Comparison of ENCODE assay signal across 9 mouse cellular contexts in the genomic region with DNA sequence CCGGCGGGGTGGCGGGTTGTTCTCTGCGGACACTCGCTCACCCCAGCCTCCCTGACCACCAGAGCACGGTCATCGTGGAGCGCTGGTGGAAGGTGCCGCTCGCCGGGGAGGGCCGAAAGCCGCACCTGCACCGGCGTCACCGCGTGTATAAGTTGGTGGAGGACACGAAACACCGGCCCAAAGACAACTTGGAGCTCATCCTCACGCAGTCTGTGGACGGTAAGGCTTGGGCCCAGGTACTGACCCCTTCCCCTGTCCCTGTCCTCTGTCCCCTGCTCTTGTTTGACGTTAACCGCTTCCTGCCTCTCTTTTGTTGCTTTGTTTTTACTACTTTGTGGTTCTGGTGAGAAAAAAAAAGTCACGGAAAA. TPM values are rescaled to one million over a fixed set of nuclear protein-coding genes. Genes with fewer than 3 reads are reported as not detected.
DNase-seq lines count a peak whose midpoint lies in the region; ATAC-seq and TF ChIP-seq lines count a peak whose summit lies in the region.
"Had no signal": no experiment of that assay in that cellular context is flagged by ENCODE, and none has a peak within 500 bp of the region (broad histone marks: within the 10 kb centered on the region; RNA-seq: fewer than 3 reads in every experiment).

A gene (minus strand): TSS at position 319 of the 368 bp plus-strand sequence.

- peak within 1 kb of the TSS; percentile 69 for H3K4me2 ChIP-seq in heart, postnatal 0 days (ENCODE audit: low read depth, low read length)

- no peak for TF ChIP-seq CTCF in heart, postnatal 0 days (IDR thresholded peaks at IDR 0.05; ENCODE audit: low read depth)
- no peak for TF ChIP-seq CTCF in MEL (IDR thresholded peaks at IDR 0.05 in 2 of 3, conservative IDR thresholded peaks at IDR 0.05 in 1 of 3; ENCODE audit: control insufficient read depth in 1 of 3, insufficient read depth in 1 of 3, low read depth in 2 of 3, low read length in 3 of 3, poor library complexity in 1 of 3, severe bottlenecking in 1 of 3)

- no peak for TF ChIP-seq EP300 in heart, postnatal 0 days (IDR thresholded peaks at IDR 0.05; ENCODE audit: low read depth)
- TF ChIP-seq EP300 in MEL (IDR thresholded peaks at IDR 0.05; ENCODE audit: low read depth in 1 of 2, low read length in 2 of 2) = no peak

- H3K79me2 ChIP-seq in MEL (ENCODE audit: control insufficient read depth, insufficient read depth, low read length, poor library complexity) = peaks cover 13% of the 10 kb centered on the region

- ATAC-seq in heart, postnatal 0 days (ENCODE audit: insufficient read depth, low read depth) = peak; percentile 36; the same call in 1 of the 2 replicates
- ATAC-seq in megakaryocyte progenitor cell, adult 5-6 weeks (replicated peaks; ENCODE audit: poor library complexity) = peak; percentile 17

- no peak for DNase-seq in heart, postnatal 0 days (ENCODE audit: low spot score)
- DNase-seq in heart, postnatal 36 days = no peak
- DNase-seq in MEL (ENCODE audit: low read depth, low spot score) = no peak
- no peak for DNase-seq in gonadal fat pad, adult 2 months (ENCODE audit: low read depth)
- no peak for DNase-seq in cerebellum, adult 9-10 months
- no peak for DNase-seq in embryo, embryonic 10.5 days (ENCODE audit: low spot score)
- DNase-seq in cerebellum, adult 9-11 months = no peak

- intact Hi-C loops in heart, postnatal 36 days (cut with DNase I) = loop anchor here (5.0 kb wide), 1 partner anchor 76 kb away; no protein-coding TSS in a partner anchor

- H3K9me3 ChIP-seq in heart, postnatal 0 days (replicated peaks; ENCODE audit: control insufficient read depth, low read length) = no peaks in the 10 kb centered on the region
- no peaks in the 10 kb centered on the region for H3K9me3 ChIP-seq in MEL (replicated peaks; ENCODE audit: insufficient read depth, low read length)

- TF ChIP-seq RAD21 in MEL (IDR thresholded peaks at IDR 0.05; ENCODE audit: low read depth, low read length) = no peak

- H3K27me3 ChIP-seq in heart, postnatal 0 days (ENCODE audit: control insufficient read depth, insufficient read depth, low read length) = no peaks in the 10 kb centered on the region
- H3K27me3 ChIP-seq in MEL (ENCODE audit: control insufficient read depth in 1 of 2, insufficient read depth in 2 of 2, low read length in 2 of 2) = peaks cover 1 to 5% of the 10 kb centered on the region in 2 experiments; a peak in 2 of 4 replicates

- H3K9ac ChIP-seq in heart, postnatal 0 days (replicated peaks; ENCODE audit: low read depth, low read length) = peak within 1 kb of the TSS; percentile 91
- peak within 1 kb of the TSS; percentile 84 for H3K9ac ChIP-seq in MEL (ENCODE audit: control insufficient read depth, low read depth, low read length, poor library complexity, severe bottlenecking)

- peak within 1 kb of the TSS; percentile 64 for H3K27ac ChIP-seq in heart, postnatal 0 days (ENCODE audit: low read depth)
- H3K27ac ChIP-seq in MEL (ENCODE audit: control insufficient read depth, low read depth, low read length) = peak within 1 kb of the TSS; percentile 46

- H3K4me1 ChIP-seq in heart, postnatal 0 days (ENCODE audit: control insufficient read depth, insufficient read depth) = no peaks in the 10 kb centered on the region
- H3K4me1 ChIP-seq in MEL (ENCODE audit: control insufficient read depth in 1 of 2, insufficient read depth in 2 of 2, low read length in 2 of 2) = peaks cover 0 to 8% of the 10 kb centered on the region in 2 experiments; a peak in 2 of 4 replicates

- no peak for TF ChIP-seq POLR2A in MEL (IDR thresholded peaks at IDR 0.05; ENCODE audit: control insufficient read depth in 1 of 2, insufficient read depth in 1 of 2, low read depth in 1 of 2, low read length in 2 of 2, poor library complexity in 1 of 2)

- H3K4me3 ChIP-seq in heart, postnatal 0 days (ENCODE audit: low read depth, low read length) = peak within 1 kb of the TSS; percentile 84
- peak within 1 kb of the TSS; percentile 76 to 93 for H3K4me3 ChIP-seq in MEL (ENCODE audit: control insufficient read depth in 1 of 2, insufficient read depth in 1 of 2, low read depth in 2 of 2, low read length in 2 of 2)

- H3K36me3 ChIP-seq in heart, postnatal 0 days (replicated peaks; ENCODE audit: control insufficient read depth, insufficient read depth, low read length) = peaks cover 40% of the 10 kb centered on the region
- peaks cover 11 to 18% of the 10 kb centered on the region in 2 experiments for H3K36me3 ChIP-seq in MEL (ENCODE audit: control insufficient read depth in 1 of 2, insufficient read depth in 2 of 2, low read length in 2 of 2)

- WGBS in heart, postnatal 0 days = 0% methylated on average over 24 of the region's 24 CpGs

TF ChIP-seq in MEL, 35 proteins besides CTCF, POLR2A, EP300 and RAD21:
- TF ChIP-seq KAT2A (conservative IDR thresholded peaks at IDR 0.05; ENCODE audit: low read depth, low read length) (no peak), MYC (IDR thresholded peaks at IDR 0.05; ENCODE audit: low read depth, low read length) (0 out of 2 replicates have a peak, but pooled peaks have one; percentile 6), MAFK (IDR thresholded peaks at IDR 0.05; ENCODE audit: borderline replicate concordance, low read depth, low read length) (no peak), NRF1 (IDR thresholded peaks at IDR 0.05; ENCODE audit: insufficient read depth, low read depth, low read length, poor library complexity, severe bottlenecking) (no peak), RCOR1 (IDR thresholded peaks at IDR 0.05; ENCODE audit: low read depth, low read length) (no peak), MYB (IDR thresholded peaks at IDR 0.05; ENCODE audit: low read depth, low read length) (no peak), POLR2AphosphoS2 (IDR thresholded peaks at IDR 0.05; ENCODE audit: low read length) (no peak)

RNA-seq across cellular contexts. Expression of the gene that starts here (rescaled TPM):
- total RNA-seq in heart, postnatal 0 days (2014; rRNA removed; ENCODE audit: low replicate concordance) = not detected in 2 replicates
- polyA plus RNA-seq in heart, postnatal 0 days (2015; fragmentation: Nextera tagmentation; extraction: Ambion mirVana) = 0.33 and 0.41 TPM in 2 replicates
- total RNA-seq in heart, postnatal 36 days (2021) = not detected
- 0.59 and 0.89 TPM in 2 replicates for total RNA-seq in MEL (2012; rRNA removed)
- polyA plus RNA-seq in MEL (2012; ENCODE audit: insufficient read depth in 1 of 2, insufficient read length in 2 of 2, low read depth in 1 of 2, low replicate concordance in 2 of 2, missing spikeins in 1 of 2) = under 1 TPM in 1 of 2 experiments, not detected in 1; 0.91 TPM
- polyA plus RNA-seq in gonadal fat pad, adult 2 months (2012; rRNA removed) = 28.5 and 31.4 TPM in 2 replicates
- total RNA-seq in megakaryocyte progenitor cell, adult 5-6 weeks (2015) = 0.46 TPM in 1 of 2 replicates, not detected in the other
- total RNA-seq in megakaryocyte progenitor cell, adult 5-6 weeks (2017) = not detected in 2 replicates
- total RNA-seq: neutrophil, adult 5-6 weeks had no signal

Comparison
In these comparisons a context has a peak if more than half of its experiments do, and no peak if none do; other contexts are left out.
1. RNA of the gene that starts here (polyA plus RNA-seq): 28.5 to 31.4 TPM in gonadal fat pad, adult 2 months; 0.91 TPM in MEL and 0.33 to 0.41 TPM in heart, postnatal 0 days; every median in the first group is over 10 times any median in the second.
2. Peak in ATAC-seq, H3K4me3 ChIP-seq, H3K27ac ChIP-seq, H3K9ac ChIP-seq and H3K4me2 ChIP-seq in heart, postnatal 0 days; RNA of the gene not detected or under 1 TPM.
3. Peak in ATAC-seq in megakaryocyte progenitor cell, adult 5-6 weeks; RNA of the gene not detected or under 1 TPM.